Mouse (Mus musculus) lung, postnatal 0 days (tissue): ENCODE measurements at regions not wholly inside any gene's neighbourhood (a gene's known extent, or its start where the extent isn't known, plus 50 kb on each side); places are given as distances from the start of the nearest gene placed in this dataset.

Experiments used
- CTCF ChIP-seq: IDR thresholded peaks from 2 replicates; pipeline ENCODE4 v1.5.1; 2016; ENCODE audit warnings: antibody characterized with exemption, mild to moderate bottlenecking
- EP300 ChIP-seq: IDR thresholded peaks from 2 replicates; pipeline ENCODE4 v1.6.1; 2016; ENCODE audit warnings: antibody characterized with exemption, mild to moderate bottlenecking, control low read depth

GRCm38 (mm10) chr14:9242118-9242517 is 576.1 kb upstream of the 4930452B06Rik start:
- no peak for TF ChIP-seq EP300
- TF ChIP-seq CTCF = no peak
